ENCODE assay signal across 10 mouse cellular contexts in the genomic region with DNA sequence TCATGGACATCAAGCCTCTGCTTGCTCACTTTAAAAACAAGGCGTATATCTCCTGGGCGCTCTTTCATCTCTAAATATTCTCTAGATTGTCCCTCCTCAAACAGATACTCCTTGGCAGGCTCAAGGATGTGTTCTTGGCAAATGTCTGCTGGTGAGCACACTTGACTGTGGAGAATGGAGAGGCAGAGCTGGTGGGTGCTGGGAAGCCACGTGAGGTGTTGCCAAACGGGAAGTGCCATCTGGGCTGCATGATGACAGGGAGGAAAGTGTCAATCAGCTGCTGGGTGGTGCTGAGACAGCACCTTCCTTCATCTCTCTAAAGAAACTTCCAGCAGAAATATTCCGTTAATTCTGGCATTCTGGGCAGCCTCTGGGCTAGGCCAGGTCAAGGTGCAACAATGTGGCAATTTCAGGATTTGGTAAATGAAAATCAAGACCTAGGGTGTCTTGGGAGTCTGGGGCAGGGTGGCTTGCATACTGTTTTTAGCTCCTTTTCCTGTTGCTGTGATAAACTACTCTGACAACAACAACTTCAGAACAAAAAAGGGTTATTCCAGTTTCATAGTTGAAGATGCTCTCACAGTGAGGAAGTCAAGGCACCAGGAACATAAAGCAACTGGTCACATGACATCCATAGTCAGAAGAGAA.
A peak's percentile ranks its signal among the peaks of the same experiment; 100 is the strongest.
DNase-seq lines count a peak whose midpoint lies in the region; ATAC-seq and TF ChIP-seq lines count a peak whose summit lies in the region.
"Had no signal": no experiment of that assay in that cellular context is flagged by ENCODE, and none has a peak within 500 bp of the region (broad histone marks: within the 10 kb centered on the region; RNA-seq: fewer than 3 reads in every experiment).

No protein-coding gene starts in this region.

- no peak overlapping the region for H3K27ac ChIP-seq in kidney, embryonic 14.5 days (ENCODE audit: low read depth, low read length)
- H3K27ac ChIP-seq in forebrain, postnatal 0 days (ENCODE audit: low read depth, low read length): no peak overlapping the region
- no peak overlapping the region for H3K27ac ChIP-seq in intestine, embryonic 16.5 days (ENCODE audit: low read length)
- H3K27ac ChIP-seq in kidney, embryonic 15.5 days: no peak overlapping the region
- H3K27ac ChIP-seq: heart, embryonic 13.5 days; lung, embryonic 15.5 days had no signal

- DNase-seq in kidney, adult 9 months: peak; percentile 14
- DNase-seq in forebrain, postnatal 0 days: peak; percentile 51
- peak; percentile 22 to 64 for DNase-seq in left cerebral cortex, adult 9 months (ENCODE audit: low spot score in 2 of 2)
- DNase-seq in telencephalon, adult 2 months (ENCODE audit: low read depth, low spot score): peak; percentile 55
- DNase-seq in ovary, adult 18-20 months (ENCODE audit: low spot score): no peak

- H3K4me3 ChIP-seq in kidney, embryonic 14.5 days (ENCODE audit: low read length): no peak overlapping the region
- H3K4me3 ChIP-seq in forebrain, postnatal 0 days (ENCODE audit: low read depth, low read length): no peak overlapping the region
- no peak overlapping the region for H3K4me3 ChIP-seq in intestine, embryonic 16.5 days (ENCODE audit: low read length)
- no peak overlapping the region for H3K4me3 ChIP-seq in kidney, embryonic 15.5 days (replicated peaks)
- H3K4me3 ChIP-seq: heart, embryonic 13.5 days; lung, embryonic 15.5 days had no signal

- H3K9ac ChIP-seq in kidney, embryonic 14.5 days (ENCODE audit: low read depth, low read length): no peak overlapping the region
- H3K9ac ChIP-seq in forebrain, postnatal 0 days: no peak overlapping the region
- no peak overlapping the region for H3K9ac ChIP-seq in intestine, embryonic 16.5 days (ENCODE audit: low read depth, low read length)
- H3K9ac ChIP-seq in kidney, embryonic 15.5 days: no peak overlapping the region
- H3K9ac ChIP-seq: heart, embryonic 13.5 days; lung, embryonic 15.5 days had no signal

- no peaks in the 10 kb centered on the region for H3K9me3 ChIP-seq in kidney, embryonic 14.5 days (ENCODE audit: control insufficient read depth, low read length)
- H3K9me3 ChIP-seq in forebrain, postnatal 0 days (ENCODE audit: low read length): no peaks in the 10 kb centered on the region
- H3K9me3 ChIP-seq in intestine, embryonic 16.5 days (ENCODE audit: control insufficient read depth, low read length): no peaks in the 10 kb centered on the region
- no peaks in the 10 kb centered on the region for H3K9me3 ChIP-seq in kidney, embryonic 15.5 days (replicated peaks)
- H3K9me3 ChIP-seq: heart, embryonic 13.5 days; lung, embryonic 15.5 days had no signal

- H3K4me1 ChIP-seq in kidney, embryonic 14.5 days (ENCODE audit: control insufficient read depth, insufficient read depth, low read length): no peaks in the 10 kb centered on the region
- 0 out of 2 replicates have a peak, but pooled peaks cover 3% of the 10 kb centered on the region for H3K4me1 ChIP-seq in forebrain, postnatal 0 days (ENCODE audit: insufficient read depth)
- peaks cover 6% of the 10 kb centered on the region; the same call in 1 of the 2 replicates for H3K4me1 ChIP-seq in intestine, embryonic 16.5 days (ENCODE audit: control insufficient read depth, insufficient read depth, low read length)
- peaks cover 8% of the 10 kb centered on the region; the same call in 1 of the 2 replicates for H3K4me1 ChIP-seq in kidney, embryonic 15.5 days

- no peak overlapping the region for H3K4me2 ChIP-seq in kidney, embryonic 14.5 days (replicated peaks; ENCODE audit: low read depth, low read length)
- H3K4me2 ChIP-seq in forebrain, postnatal 0 days (ENCODE audit: low read depth): no peak overlapping the region
- no peak overlapping the region for H3K4me2 ChIP-seq in intestine, embryonic 16.5 days (ENCODE audit: low read depth, low read length)
- H3K4me2 ChIP-seq in kidney, embryonic 15.5 days: no peak overlapping the region
- H3K4me2 ChIP-seq: heart, embryonic 13.5 days; lung, embryonic 15.5 days had no signal

- no peaks in the 10 kb centered on the region for H3K36me3 ChIP-seq in kidney, embryonic 14.5 days (ENCODE audit: control insufficient read depth, insufficient read depth, low read length)
- no peaks in the 10 kb centered on the region for H3K36me3 ChIP-seq in forebrain, postnatal 0 days (ENCODE audit: insufficient read depth)
- H3K36me3 ChIP-seq in intestine, embryonic 16.5 days (ENCODE audit: control insufficient read depth, insufficient read depth, low read length): no peaks in the 10 kb centered on the region
- H3K36me3 ChIP-seq in kidney, embryonic 15.5 days: no peaks in the 10 kb centered on the region
- H3K36me3 ChIP-seq: heart, embryonic 13.5 days; lung, embryonic 15.5 days had no signal

- no peak for ATAC-seq in kidney, embryonic 14.5 days (ENCODE audit: low FRiP score, low TSS enrichment)
- peak; percentile 27; the same call in 1 of the 2 replicates for ATAC-seq in forebrain, postnatal 0 days
- no peak for ATAC-seq in intestine, embryonic 16.5 days
- ATAC-seq in kidney, embryonic 15.5 days (replicated peaks; ENCODE audit: low FRiP score): no peak

- 71% methylated on average over 5 of the region's 5 CpGs for WGBS in kidney, embryonic 14.5 days
- WGBS in forebrain, postnatal 0 days: 53% methylated on average over 5 of the region's 5 CpGs
- 72% methylated on average over 5 of the region's 5 CpGs for WGBS in intestine, embryonic 16.5 days
- 65% methylated on average over 5 of the region's 5 CpGs for WGBS in kidney, embryonic 15.5 days

- TF ChIP-seq CTCF in forebrain, postnatal 0 days (IDR thresholded peaks at IDR 0.05; ENCODE audit: low read depth): no peak

- peaks cover 2% of the 10 kb centered on the region; the same call in 1 of the 2 replicates for H3K27me3 ChIP-seq in kidney, embryonic 14.5 days (ENCODE audit: control insufficient read depth, insufficient read depth, low read length)
- H3K27me3 ChIP-seq in forebrain, postnatal 0 days (ENCODE audit: insufficient read depth, low read length): 0 out of 2 replicates have a peak, but pooled peaks cover 2% of the 10 kb centered on the region
- no peaks in the 10 kb centered on the region for H3K27me3 ChIP-seq in intestine, embryonic 16.5 days (replicated peaks; ENCODE audit: control insufficient read depth, insufficient read depth, low read length)
- peaks cover 26% of the 10 kb centered on the region for H3K27me3 ChIP-seq in kidney, embryonic 15.5 days
- H3K27me3 ChIP-seq: lung, embryonic 15.5 days had no signal
